Mouse (Mus musculus) lung, postnatal 36 days (tissue): ENCODE data around the gene Ccdc34.

Experiments used
- DNase-seq: peaks from one replicate; pipeline ENCODE4 v3.0.0; 2022; ENCODE audit warnings: mixed read lengths

The Ccdc34 gene

DNA sequence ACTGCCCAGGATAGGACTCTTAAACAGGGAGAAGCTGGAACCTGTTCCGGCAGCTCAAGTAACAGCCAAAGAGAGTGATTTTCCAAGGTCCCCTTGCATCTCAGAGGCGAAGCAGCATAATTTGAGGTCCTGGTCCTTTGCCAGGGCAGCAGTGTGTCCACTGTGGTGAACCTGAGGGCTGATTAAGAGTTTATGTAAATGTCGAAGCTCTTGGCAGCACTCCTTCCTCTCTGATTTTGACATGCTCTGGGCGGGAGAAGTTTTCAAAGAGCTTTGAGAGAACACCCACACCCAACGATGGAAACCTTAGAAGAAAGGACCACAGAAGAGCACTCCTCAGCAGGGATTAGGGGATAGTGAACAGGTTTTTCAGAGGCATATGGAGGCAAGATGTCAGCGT is 164.6 kb downstream of the Ccdc34 start:
- peak; percentile 4 for DNase-seq

DNA sequence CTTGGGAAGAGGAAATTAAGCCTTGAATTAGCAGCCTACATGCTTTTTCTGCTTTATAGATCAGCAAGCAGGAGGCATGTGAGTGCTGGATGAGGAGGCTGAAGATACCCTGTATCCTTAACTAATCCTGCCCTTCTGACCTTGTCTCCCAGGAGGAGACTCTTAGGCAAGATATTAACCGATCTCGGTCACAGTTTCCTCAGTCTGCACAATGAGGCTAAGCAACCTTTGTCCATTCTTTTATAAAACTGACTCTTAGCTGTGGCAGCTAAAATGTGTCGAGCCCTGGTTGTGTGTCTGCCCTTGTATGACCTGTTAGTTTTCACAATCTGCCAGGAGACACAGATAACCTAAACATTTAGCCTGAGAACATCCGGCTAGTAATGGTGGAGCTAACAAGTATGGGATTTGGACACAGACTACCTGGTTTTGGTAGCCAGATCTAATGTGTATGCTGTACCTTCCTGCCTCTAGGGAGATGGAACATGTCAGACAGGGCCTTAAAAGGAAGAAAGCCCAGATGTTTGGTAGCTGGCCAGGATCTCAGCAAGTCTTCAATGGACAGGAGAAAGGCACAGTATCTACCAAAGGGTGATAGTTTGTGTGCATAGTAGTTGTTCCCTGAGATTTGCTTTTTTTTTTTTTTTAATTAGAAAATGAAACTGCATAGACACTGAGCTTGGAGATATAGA is 165.3 kb downstream of the Ccdc34 start:
- DNase-seq: no peak

DNA sequence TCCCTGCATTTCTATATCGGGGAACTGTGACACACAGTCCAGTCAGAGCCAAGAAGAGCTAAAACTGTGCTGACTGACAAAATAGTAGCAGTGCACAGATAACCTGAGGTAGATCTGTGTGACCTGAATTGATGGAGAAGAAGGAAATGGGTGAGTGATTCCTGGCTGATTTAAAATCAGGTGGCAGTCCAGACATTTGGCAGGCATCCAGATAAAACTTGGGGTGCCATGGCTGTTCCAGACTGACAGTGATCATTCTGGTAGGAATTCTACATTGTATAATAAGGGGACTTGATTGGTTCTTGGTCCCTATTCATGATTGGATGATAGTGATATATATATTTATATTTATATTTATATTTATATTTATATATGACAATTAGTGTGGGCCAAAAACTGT is 166.5 kb downstream of the Ccdc34 start:
- DNase-seq: no peak

GRCm38 (mm10) chr2:110186427-110186980 is 168.9 kb downstream of the Ccdc34 start:
- peak; percentile 2 for DNase-seq

GRCm38 (mm10) chr2:110188696-110189397 is 171.2 kb downstream of the Ccdc34 start:
- no peak for DNase-seq

DNA sequence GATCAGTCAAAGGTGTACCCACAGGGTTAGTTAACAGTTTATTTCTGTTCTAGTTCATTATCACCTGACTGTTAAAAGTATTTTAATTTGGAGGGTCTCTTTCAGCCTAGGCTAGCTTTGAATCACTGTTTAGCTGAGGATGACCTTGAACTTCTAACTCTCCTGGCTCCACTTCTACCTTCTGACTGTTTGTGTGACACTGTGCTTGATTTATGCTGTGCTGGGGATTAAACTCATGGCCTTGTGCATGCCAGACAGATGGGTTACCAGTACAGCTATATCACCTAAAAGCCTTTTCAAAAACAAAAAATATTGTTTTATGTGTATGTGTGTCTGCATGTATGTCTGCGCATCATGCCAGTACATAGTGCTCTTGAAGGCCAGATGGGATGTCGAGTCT is 172.8 kb downstream of the Ccdc34 start:
- DNase-seq: no peak

- DNase-seq: no peak
These were observed 173.6 kb downstream of the Ccdc34 start for GRCm38 (mm10) chr2:110191186-110191690.

DNA sequence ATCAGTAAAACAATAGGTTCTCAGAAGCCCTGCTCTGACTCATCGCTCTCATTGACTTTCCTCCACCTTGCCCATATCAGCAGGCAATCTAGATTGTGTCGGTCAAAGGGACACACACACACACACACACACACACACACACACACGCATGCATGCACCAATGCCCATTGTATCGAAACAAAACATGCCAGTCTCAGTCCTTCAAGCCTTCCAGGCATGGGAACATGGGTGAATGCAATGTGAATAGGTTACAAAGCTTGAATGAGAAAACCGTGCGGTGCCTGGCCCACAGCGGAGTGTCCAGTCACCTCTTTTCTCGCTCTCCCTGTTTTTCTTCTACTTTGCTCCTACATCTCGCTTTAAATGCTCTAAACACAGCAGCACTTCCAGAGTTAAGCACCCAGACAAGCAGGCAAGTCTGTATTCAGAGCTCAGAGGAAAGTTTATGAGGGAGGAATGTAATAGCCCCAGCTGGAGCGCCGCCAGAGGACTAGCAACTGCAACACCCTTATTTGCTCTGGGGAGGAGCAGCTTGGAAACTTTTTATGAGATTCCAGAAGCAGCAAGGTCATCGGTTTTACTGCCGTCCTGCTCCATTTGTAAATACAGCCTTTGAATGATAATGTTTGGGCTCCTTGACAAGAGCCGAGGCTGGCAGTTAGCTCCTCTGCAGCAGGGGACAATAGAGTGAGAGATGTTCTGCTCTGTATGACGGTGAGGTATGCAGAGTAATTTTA is 174.5 kb downstream of the Ccdc34 start:
- peak; percentile 59 for DNase-seq

DNA sequence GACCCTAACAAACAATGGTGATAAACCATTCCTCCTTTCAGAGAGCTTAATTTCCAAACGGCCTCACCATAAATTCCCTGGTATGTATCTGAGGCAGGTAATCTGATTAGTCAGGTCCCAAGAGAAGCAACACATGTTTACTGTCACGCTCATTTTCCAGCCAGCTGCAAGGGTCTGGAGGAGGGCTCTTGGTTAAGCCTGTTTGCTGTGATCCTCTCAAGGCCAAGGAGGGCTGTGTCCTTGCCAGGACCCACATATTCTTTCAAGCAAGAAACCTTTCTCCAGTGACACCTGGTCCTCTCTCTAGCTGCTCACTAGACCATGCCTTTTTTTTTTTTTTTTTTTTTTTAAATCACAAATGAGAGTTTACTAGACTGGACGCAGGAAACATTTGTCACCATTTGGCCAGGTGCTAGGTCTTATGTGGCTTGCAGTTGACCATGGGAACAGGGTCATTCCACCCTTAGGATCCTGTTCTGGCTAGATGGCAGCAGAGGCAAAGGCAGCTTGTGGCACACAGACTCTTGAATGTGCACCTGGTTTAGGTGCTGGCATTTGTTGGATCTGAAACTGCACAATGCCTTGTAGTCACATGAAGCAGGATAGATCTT is 175.2 kb downstream of the Ccdc34 start:
- DNase-seq: no peak

- no peak for DNase-seq
These were observed 178.9 kb downstream of the Ccdc34 start for GRCm38 (mm10) chr2:110196551-110196950.

GRCm38 (mm10) chr2:110199648-110200047 is 182.0 kb downstream of the Ccdc34 start:
- no peak for DNase-seq

- no peak for DNase-seq
These were observed 184.2 kb downstream of the Ccdc34 start for GRCm38 (mm10) chr2:110201770-110202169.

DNA sequence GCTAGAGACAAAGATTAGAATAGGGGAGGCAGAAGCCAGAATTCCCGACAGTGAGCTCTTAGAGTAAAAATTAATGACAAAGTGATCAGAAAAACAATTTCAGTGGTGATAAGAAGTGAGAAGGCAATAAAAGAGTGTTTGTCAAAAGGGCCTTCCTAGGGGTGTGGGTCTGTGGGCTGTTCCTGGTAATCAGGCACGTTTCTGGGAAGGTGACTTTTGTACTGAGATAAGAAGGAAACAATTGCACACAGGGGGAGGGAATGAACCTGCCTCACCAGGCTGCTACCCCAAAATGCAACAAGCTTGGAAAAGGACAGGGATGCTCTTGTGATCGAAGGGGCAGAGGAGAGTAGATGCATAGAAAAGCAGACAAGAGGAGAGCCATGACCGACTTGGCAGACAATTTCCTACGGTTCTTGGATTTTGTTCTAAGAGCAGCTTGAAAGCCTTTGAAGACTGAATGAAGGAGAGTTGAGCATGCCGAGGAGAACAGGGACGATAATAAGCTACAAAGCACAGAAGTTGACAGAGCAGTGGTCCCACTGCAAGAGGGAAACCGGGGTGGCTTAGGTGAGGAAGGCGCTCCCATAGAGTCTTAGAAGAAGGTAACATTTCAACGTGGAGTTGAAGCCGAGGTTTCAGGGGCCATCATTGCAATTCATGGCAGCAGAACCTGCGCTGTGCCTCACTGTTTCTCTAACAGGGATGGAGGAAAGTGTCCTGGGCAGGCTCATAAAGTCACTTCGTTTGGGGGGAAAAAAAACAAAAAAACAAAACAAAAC is 185.3 kb downstream of the Ccdc34 start:
- DNase-seq: no peak

DNA sequence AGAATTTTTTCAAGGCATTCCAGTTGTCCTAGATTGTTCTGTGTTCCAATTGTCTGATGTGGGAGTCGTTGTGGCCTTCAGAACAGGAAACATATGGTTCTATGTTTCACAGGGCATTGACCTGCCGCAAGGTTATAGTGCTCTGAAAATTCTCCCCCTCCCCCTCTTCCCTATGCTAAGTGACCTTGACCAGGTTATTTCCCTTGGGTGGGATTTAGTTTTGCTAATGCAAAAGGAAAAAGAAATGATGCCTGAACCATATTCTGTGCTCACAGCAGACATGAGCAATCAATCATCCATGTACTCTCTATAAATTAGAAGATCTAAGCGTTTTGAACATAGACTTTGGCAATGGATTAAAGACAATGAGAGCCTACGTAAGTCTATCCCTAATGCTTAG is 186.6 kb downstream of the Ccdc34 start:
- DNase-seq: no peak

DNA sequence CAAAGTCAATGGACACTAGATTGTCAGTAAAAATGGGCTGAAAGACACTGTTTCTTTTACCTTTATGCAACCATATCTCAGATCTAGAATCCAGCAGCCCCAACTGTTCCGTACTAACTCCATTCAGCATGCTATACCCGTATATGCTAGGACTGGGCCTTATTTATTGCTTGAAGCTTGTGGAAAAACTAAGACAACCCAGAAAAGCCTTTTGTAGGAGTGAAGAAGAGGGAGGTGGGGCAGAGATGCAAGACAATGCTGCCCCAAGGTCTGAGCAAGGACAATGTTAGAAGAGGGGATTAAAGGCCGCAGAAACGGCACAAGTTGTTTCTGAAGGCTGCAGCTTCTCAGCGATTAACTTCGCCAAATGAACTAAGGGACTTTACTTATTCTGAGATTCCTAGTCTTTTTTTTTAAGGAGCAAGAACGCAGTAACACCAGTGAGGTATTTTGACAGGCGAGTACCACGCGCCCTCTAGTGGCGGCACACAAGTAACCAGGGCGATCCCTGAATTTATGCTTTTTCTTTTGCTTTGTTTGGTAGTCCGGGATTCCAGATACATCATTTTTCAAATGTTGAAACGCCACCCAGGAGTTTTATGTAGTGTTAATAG is 187.2 kb downstream of the Ccdc34 start:
- peak; percentile 75 for DNase-seq

- peak; percentile 12 for DNase-seq
These were observed 193.2 kb downstream of the Ccdc34 start for GRCm38 (mm10) chr2:110210508-110211496.

- DNase-seq: peak; percentile 14
These were observed 196.7 kb downstream of the Ccdc34 start for GRCm38 (mm10) chr2:110214278-110214677.

GRCm38 (mm10) chr2:110214991-110215684 is 197.5 kb downstream of the Ccdc34 start:
- DNase-seq: no peak

GRCm38 (mm10) chr2:110215685-110216058 is 198.1 kb downstream of the Ccdc34 start:
- DNase-seq: no peak

DNA sequence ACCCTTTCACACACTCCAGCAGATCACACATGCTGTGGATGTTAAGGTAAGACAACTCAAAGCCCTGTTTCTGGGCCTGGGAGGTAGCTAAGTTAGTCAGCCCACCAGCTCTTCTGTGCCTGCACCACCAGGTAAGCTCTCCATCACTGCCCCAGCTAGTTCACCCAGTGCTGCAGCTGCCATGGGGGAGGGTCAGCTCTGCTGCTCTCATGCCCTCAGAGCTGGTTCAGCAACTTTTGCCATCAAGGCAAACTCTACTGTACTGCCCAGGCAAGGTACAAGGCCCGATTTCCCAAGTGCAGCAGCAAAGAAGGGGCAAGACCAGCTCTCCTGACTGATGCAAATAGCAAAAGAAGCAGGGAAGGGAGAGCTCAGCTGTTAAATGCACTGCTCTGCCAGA is 202.9 kb downstream of the Ccdc34 start:
- no peak for DNase-seq
